Mouse (Mus musculus): ENCODE measurements at regions not wholly inside any gene's neighbourhood (a gene's known extent, or its start where the extent isn't known, plus 50 kb on each side); places are given as distances from the start of the nearest gene placed in this dataset.

GRCm38 (mm10) chr14:100665361-100665955 lies 381.0 kb upstream of the Klf12 start:
- no peak for TF ChIP-seq CTCF (IDR thresholded peaks at IDR 0.05; ENCODE audit: control insufficient read depth, insufficient read depth, insufficient read length)
- TF ChIP-seq USF1 (IDR thresholded peaks at IDR 0.05; ENCODE audit: low read depth), result no peak
- no peak for TF ChIP-seq MAX (IDR thresholded peaks at IDR 0.05)
- no peak for TF ChIP-seq FOSL1 (IDR thresholded peaks at IDR 0.05; ENCODE audit: insufficient read depth, low read length, poor library complexity, severe bottlenecking)
- no peak for TF ChIP-seq CEBPB (IDR thresholded peaks at IDR 0.05; ENCODE audit: low read depth)

All from C2C12 (cell line).